Mouse (Mus musculus) cortical plate, adult 2 months (tissue): ENCODE results near the gene Pcdh11x. TPM values are rescaled to one million over a fixed set of nuclear protein-coding genes. Genes with fewer than 3 reads are reported as not detected.
"Not testable (repeated sequence)": the region's sequence is repeated elsewhere in the genome, so short reads cannot be mapped to it uniquely, and the experiment has no call there.

ENCODE experiments used
- H3K27ac ChIP-seq: fragments of 200-500 bp; 2 replicates; pipeline ENCODE4 v1.5.1; 2012; ENCODE audit warnings: low read length, control low read depth, inconsistent platforms; ENCODE audit not compliant: insufficient read depth
- H3K4me1 ChIP-seq: fragments of 200-500 bp; 2 replicates; pipeline ENCODE4 v1.6.1; 2011; ENCODE audit warnings: low read length; ENCODE audit not compliant: control insufficient read depth, insufficient read depth
- H3K4me3 ChIP-seq: fragments of 200-500 bp; 2 replicates; pipeline ENCODE4 v1.5.1; 2011; ENCODE audit warnings: mild to moderate bottlenecking, low read length, control low read depth; ENCODE audit not compliant: insufficient read depth
- CTCF ChIP-seq: fragments of 200-500 bp; IDR thresholded peaks from 2 replicates; pipeline ENCODE4 v1.5.1; 2011; ENCODE audit warnings: mild to moderate bottlenecking, control low read depth, low read length; ENCODE audit not compliant: insufficient read depth; ENCODE audit errors: extremely low read depth
- POLR2A ChIP-seq: fragments of 200-500 bp; IDR thresholded peaks from 2 replicates; pipeline ENCODE4 v1.6.1; 2011; ENCODE audit warnings: mild to moderate bottlenecking, low read length, control low read depth; ENCODE audit not compliant: insufficient read depth; ENCODE audit errors: extremely low read depth
- polyA plus RNA-seq: library from polyadenylated mRNA; depleted of rRNA; stranded (reverse); fragments of >200 nt; gene quantifications from 2 replicates; pipeline ENCODE4 v1.2.3, GENCODE M21; 2012; rRNA removed

Gene Pcdh11x
- polyA plus RNA-seq, 1 experiment = 5.5 TPM

DNA sequence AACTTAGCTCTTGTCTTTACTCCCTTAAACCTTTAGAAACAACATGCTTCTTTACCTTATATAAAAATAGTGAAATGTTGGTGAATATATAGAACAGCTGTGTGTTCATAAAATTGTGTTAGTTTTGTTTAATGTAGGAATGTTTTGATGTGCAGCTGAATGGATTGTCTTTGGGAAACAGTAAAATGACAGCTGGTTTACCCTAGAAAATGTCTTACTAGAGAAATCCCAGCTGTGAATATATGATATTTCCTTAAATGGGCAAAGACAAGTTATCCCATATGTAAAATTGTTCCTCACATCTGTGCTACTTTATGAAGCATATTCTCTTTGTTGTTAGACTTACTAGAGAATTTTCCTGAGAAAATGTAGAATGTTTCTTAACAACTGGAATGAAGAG is 196.4 kb downstream of the Pcdh11x start:
- Histone ChIP-seq H3K4me3 (no peak overlapping the region), H3K4me1 (no peaks in the 10 kb centered on the region), H3K27ac (no peak overlapping the region)
- TF ChIP-seq CTCF (no peak), POLR2A (no peak)

DNA sequence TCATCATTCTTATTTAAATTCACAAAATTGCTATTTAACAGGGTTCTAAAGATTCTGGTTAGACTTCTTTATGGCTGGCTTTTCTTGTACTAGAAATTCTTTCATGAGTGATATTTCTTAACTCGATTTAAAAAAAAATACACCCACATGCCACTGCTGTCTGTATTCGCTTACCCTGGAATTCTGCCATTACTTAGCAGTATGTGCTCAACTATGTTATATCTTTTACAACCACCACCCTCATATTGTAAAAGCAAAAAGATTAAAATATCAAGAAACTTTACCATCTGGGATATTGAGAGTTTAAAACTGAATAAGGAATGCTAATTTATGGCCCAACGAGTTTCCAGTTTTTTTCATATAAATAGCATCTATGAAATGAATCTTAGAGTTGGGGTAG is 234.9 kb downstream of the Pcdh11x start:
- TF ChIP-seq CTCF = no peak
- no peak for TF ChIP-seq POLR2A
- no peaks in the 10 kb centered on the region for H3K4me1 ChIP-seq
- no peak overlapping the region for H3K27ac ChIP-seq
- H3K4me3 ChIP-seq = no peak overlapping the region

DNA sequence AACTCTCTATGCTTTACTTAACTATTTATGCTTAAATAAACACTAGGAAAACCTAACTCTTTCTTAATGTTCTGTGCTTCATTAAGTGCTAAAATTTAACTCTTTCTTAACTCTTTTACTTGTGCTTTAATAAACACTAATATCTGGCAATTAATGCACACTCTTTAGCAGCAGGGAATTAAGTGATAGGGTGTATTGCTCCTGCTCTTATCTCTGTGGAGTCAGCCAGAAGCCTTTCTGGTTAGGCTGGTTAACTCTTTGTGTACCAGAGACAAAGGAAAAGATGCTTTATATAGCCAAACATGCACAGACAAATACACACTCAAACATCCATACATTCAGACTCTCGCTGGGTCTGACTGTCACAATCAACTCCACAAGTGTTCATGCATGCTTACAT is 309.2 kb downstream of the Pcdh11x start:
- Histone ChIP-seq H3K27ac (no peak overlapping the region), H3K4me1 (no peaks in the 10 kb centered on the region), H3K4me3 (no peak overlapping the region)
- TF ChIP-seq POLR2A (no peak), CTCF (no peak)

DNA sequence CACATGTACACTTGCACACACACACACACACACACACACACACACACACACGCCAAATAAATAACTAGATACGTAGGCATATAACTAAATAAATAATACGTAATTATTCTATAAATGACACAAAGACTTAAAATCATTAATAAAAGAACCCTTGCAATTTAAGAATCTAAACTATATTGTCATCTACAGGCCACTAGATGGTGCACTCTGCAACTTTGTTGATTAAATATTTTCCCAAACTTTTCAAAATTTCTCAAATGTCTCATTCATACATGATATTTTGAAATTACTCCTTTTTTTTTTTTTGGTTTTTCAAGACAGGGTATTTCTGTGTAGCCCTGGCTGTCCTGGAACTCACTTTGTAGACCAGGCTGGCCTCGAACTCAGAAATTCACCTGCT is 328.4 kb downstream of the Pcdh11x start:
- TF ChIP-seq CTCF (no peak), POLR2A (no peak)
- no peaks in the 10 kb centered on the region for H3K4me1 ChIP-seq
- no peak overlapping the region for H3K4me3 ChIP-seq
- no peak overlapping the region for H3K27ac ChIP-seq

DNA sequence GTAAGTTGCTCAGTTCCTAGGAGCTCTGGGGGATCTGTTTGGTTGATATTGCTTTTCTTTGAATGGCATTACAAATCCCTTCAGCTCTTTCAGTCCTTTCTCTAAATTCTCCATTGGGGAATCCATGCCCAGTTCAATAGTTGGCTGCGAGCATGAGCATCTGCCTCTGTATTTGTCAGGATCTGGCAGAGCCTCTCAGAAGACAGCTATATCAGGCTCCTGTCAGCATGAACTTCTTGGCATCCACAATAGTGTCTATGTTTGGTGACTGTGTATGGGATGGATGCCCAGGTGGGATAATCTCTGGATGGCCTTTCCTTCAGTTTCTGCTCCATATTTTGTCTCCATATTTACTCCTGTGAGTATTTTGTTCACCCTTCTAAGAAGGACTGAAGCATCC is 380.2 kb downstream of the Pcdh11x start:
- not testable (repeated sequence) for H3K4me3 ChIP-seq, H3K4me1 ChIP-seq

DNA sequence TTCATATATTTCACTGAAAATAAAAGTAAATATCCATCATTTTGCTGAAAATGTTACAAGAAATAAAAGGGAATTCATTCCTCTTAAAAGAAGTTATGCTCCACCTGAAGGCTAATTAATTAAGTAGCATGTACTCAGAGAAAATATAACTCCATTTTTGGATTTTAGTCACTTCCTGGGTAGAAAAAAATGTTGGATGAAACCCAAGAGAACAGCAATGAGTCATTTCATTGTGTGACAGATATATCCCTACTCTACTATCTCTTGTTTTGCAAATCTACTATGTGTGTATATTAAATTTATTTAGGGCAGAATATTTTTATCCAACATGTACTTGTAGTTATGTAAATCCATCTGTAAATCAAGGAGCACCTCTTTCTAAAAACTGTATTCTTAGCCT is 444.1 kb downstream of the Pcdh11x start:
- no peaks in the 10 kb centered on the region for H3K4me1 ChIP-seq
- H3K4me3 ChIP-seq = no peak overlapping the region
- TF ChIP-seq POLR2A = no peak
- no peak for TF ChIP-seq CTCF
- no peak overlapping the region for H3K27ac ChIP-seq

More for the DNA sequence above, 380.2 kb downstream of the Pcdh11x start:
- H3K27ac ChIP-seq = not testable (repeated sequence)

DNA sequence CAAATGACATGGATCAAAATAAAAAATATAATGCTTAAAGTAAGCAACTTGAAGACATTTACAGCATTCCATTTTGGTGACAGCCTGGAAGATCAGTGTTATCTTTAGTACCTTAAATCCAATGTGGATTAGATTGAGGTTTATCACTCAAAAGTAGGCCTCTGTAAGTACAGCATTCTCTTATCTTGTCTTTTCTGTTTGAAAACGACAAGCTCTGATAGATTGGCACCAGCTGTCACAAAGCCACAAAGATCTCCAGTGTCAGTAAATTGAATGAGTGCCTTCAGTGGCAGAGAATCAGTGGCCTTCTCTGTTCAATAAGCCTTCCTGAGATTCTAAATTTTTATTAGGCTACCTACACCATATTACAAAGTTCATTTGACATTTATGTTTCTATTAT is 445.7 kb downstream of the Pcdh11x start:
- H3K4me1 ChIP-seq = no peaks in the 10 kb centered on the region
- no peak for TF ChIP-seq POLR2A
- no peak overlapping the region for H3K4me3 ChIP-seq
- no peak overlapping the region for H3K27ac ChIP-seq

DNA sequence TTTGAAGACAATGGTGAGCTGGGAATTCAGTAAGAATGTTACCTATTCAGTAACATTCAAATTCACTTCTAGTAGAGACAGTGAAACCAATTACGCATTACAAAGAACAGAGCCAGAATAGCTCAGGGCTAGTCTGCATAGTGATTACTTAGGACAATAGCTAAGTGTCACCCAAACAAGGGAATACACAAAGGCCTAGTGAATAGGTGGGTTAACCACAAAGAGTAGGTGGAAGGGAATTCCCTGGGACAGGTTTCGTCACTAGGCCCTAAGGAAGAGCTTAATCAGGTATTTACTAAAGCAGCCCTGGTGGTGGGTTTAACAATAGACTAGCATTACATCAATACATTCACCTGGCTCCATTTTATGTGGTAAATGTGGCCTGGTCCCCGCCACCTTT is 654.5 kb downstream of the Pcdh11x start:
- Histone ChIP-seq H3K27ac (no peak overlapping the region), H3K4me1 (no peaks in the 10 kb centered on the region), H3K4me3 (no peak overlapping the region)
- TF ChIP-seq CTCF (no peak), POLR2A (no peak)

Other genes starting within 250 kb of the Pcdh11x start
- not detected in 2 replicates for gene H2afb3, start 22.8 kb downstream of the Pcdh11x start, polyA plus RNA-seq